Mouse (Mus musculus) testis, adult 2 months (tissue): ENCODE measurements around the gene Sh2b2.

Experiments
- CTCF ChIP-seq: fragments of 200-500 bp; IDR thresholded peaks from 2 replicates; pipeline ENCODE4 v1.5.1; 2012; ENCODE audit warnings: low read depth, mild to moderate bottlenecking, inconsistent platforms, low read length, moderate library complexity; ENCODE audit not compliant: control insufficient read depth, insufficient read depth, insufficient replicate concordance
- POLR2A ChIP-seq: fragments of 200-500 bp; IDR thresholded peaks from 2 replicates; pipeline ENCODE4 v1.6.1; 2012; ENCODE audit warnings: low read depth, mild to moderate bottlenecking, inconsistent platforms, low read length, moderate library complexity; ENCODE audit not compliant: control insufficient read depth

- TF ChIP-seq CTCF (no peak), POLR2A (no peak)
Measured at GRCm38 (mm10) chr5:136286566-136286965, 40.2 kb upstream of the Sh2b2 start.
